Mouse (Mus musculus): ENCODE results near the gene Megf9. TPM values are rescaled to one million over a fixed set of nuclear protein-coding genes. Genes with fewer than 3 reads are reported as not detected.

Gene Megf9
- polyA plus RNA-seq, 1 experiment from 2014 or later: 28.2 TPM

Other genes starting within 250 kb of the Megf9 start
- gene Cdk5rap2, start 124.6 kb downstream of the Megf9 start, polyA plus RNA-seq (2014; fragmentation: Nextera tagmentation; extraction: Ambion mirVana): 25.6 and 26.1 TPM in 2 replicates